Mouse (Mus musculus) CH12.LX (cell line): ENCODE data around the gene Pola2. TPM values are rescaled to one million over a fixed set of nuclear protein-coding genes. Genes with fewer than 3 reads are reported as not detected.

Experiments
- DNase-seq: peaks from one replicate; pipeline ENCODE4 v3.0.0-alpha.2; 2013; ENCODE audit errors: extremely low read depth
- H3K27ac ChIP-seq: 2 replicates; pipeline ENCODE4 v1.5.1; 2012; ENCODE audit warnings: low read depth, mild to moderate bottlenecking, control low read depth, moderate library complexity; ENCODE audit not compliant: insufficient read depth
- H3K27me3 ChIP-seq: replicated peaks from 2 replicates; pipeline ENCODE3; 2012; ENCODE audit warnings: inconsistent platforms
- H3K36me3 ChIP-seq, 2 experiments: replicated peaks in 1 of 2; 2 replicates each; pipeline versions ENCODE3 to v1.6.1; 2012; ENCODE audit warnings: inconsistent platforms in 1 of 2, low read length in 1 of 2, mild to moderate bottlenecking in 1 of 2, mixed read lengths in 1 of 2, moderate library complexity in 1 of 2; ENCODE audit not compliant: control insufficient read depth in 1 of 2, insufficient read depth in 1 of 2
- H3K4me1 ChIP-seq, 2 experiments: 2 replicates each; pipeline ENCODE4 v1.6.1; 2012; ENCODE audit warnings: inconsistent platforms in 1 of 2, moderate library complexity in 1 of 2; ENCODE audit not compliant: insufficient read depth in 2 of 2, control insufficient read depth in 1 of 2
- H3K4me2 ChIP-seq: 2 replicates; pipeline ENCODE4 v1.6.1; 2012; ENCODE audit warnings: low read depth, mild to moderate bottlenecking, control low read depth; ENCODE audit not compliant: poor library complexity, insufficient read depth, severe bottlenecking
- H3K4me3 ChIP-seq, 3 experiments: fragments of 150-350 bp in 1 of 3; sonication (generic) in 1 of 3; replicated peaks in 1 of 3; 2 replicates each; pipeline versions ENCODE3 to v1.5.1; 2011 to 2012; ENCODE audit warnings: low read depth in 2 of 3, low read length in 2 of 3, mild to moderate bottlenecking in 2 of 3, moderate library complexity in 2 of 3, control low read depth in 1 of 3, improper control_type of control experiment in 1 of 3, inconsistent platforms in 1 of 3, mixed read lengths in 1 of 3; ENCODE audit not compliant: poor library complexity in 1 of 3
- H3K79me2 ChIP-seq: replicated peaks from 2 replicates; pipeline ENCODE4 v1.6.1; 2012; ENCODE audit warnings: mild to moderate bottlenecking, moderate library complexity; ENCODE audit not compliant: control insufficient read depth, poor library complexity, insufficient read depth, severe bottlenecking; ENCODE audit errors: extremely low read depth
- H3K9ac ChIP-seq: 2 replicates; pipeline ENCODE4 v1.6.1; 2012; ENCODE audit warnings: low read depth, mild to moderate bottlenecking, control low read depth, moderate library complexity; ENCODE audit not compliant: insufficient read depth
- H3K9me3 ChIP-seq: replicated peaks from 2 replicates; pipeline ENCODE3; 2012; ENCODE audit warnings: low read length, inconsistent platforms, mixed read lengths
- E2F4 ChIP-seq: IDR thresholded peaks from 2 replicates; pipeline ENCODE4 v1.6.1; 2011; ENCODE audit warnings: low read depth, low read length, improper control_type of control experiment; ENCODE audit not compliant: insufficient replicate concordance
- ELF1 ChIP-seq: IDR thresholded peaks from 2 replicates; pipeline ENCODE4 v1.6.1; 2014; ENCODE audit warnings: low read depth, mild to moderate bottlenecking, inconsistent platforms, low read length, improper control_type of control experiment
- ETS1 ChIP-seq: conservative IDR thresholded peaks from 2 replicates; pipeline ENCODE4 v1.6.1; 2012; ENCODE audit warnings: low read depth, mild to moderate bottlenecking, inconsistent platforms, low read length, improper control_type of control experiment, moderate library complexity
- GABPA ChIP-seq: IDR thresholded peaks from 2 replicates; pipeline ENCODE4 v1.6.1; 2012; ENCODE audit warnings: low read depth, low read length, improper control_type of control experiment, inconsistent platforms; ENCODE audit not compliant: insufficient replicate concordance
- IRF4 ChIP-seq: IDR thresholded peaks from 2 replicates; pipeline ENCODE4 v1.6.1; 2014; ENCODE audit warnings: low read depth, mild to moderate bottlenecking, inconsistent platforms, low read length, improper control_type of control experiment
- JUN ChIP-seq: IDR thresholded peaks from 2 replicates; pipeline ENCODE4 v1.6.1; 2011; ENCODE audit warnings: low read depth, mild to moderate bottlenecking, low read length, improper control_type of control experiment, moderate library complexity; ENCODE audit not compliant: insufficient read depth
- JUND ChIP-seq: conservative IDR thresholded peaks from 2 replicates; pipeline ENCODE4 v1.6.1; 2011; ENCODE audit warnings: low read depth, low read length, improper control_type of control experiment
- MAFK ChIP-seq: IDR thresholded peaks from 2 replicates; pipeline ENCODE4 v1.6.1; 2011; ENCODE audit warnings: low read length, improper control_type of control experiment; ENCODE audit not compliant: insufficient replicate concordance
- MAX ChIP-seq: IDR thresholded peaks from 2 replicates; pipeline ENCODE4 v1.6.1; 2011; ENCODE audit warnings: low read length, improper control_type of control experiment
- MEF2A ChIP-seq: IDR thresholded peaks from 2 replicates; pipeline ENCODE4 v1.6.1; 2014; ENCODE audit warnings: low read depth, mild to moderate bottlenecking, inconsistent platforms, low read length, improper control_type of control experiment, borderline replicate concordance
- MXI1 ChIP-seq: IDR thresholded peaks from 2 replicates; pipeline ENCODE4 v1.6.1; 2011; ENCODE audit warnings: mild to moderate bottlenecking, low read depth, low read length, improper control_type of control experiment
- MYC ChIP-seq: IDR thresholded peaks from 2 replicates; pipeline ENCODE4 v1.6.1; 2011; ENCODE audit warnings: low read depth, mild to moderate bottlenecking, improper control_type of control experiment, low read length
- NELFE ChIP-seq: IDR thresholded peaks from 2 replicates; pipeline ENCODE4 v1.6.1; 2011; ENCODE audit warnings: low read depth, low read length, improper control_type of control experiment
- NRF1 ChIP-seq: IDR thresholded peaks from 2 replicates; pipeline ENCODE4 v1.6.1; 2014; ENCODE audit warnings: low read depth, mild to moderate bottlenecking, inconsistent platforms, low read length, improper control_type of control experiment, moderate library complexity
- POLR2AphosphoS2 ChIP-seq: IDR thresholded peaks from 2 replicates; pipeline ENCODE4 v1.6.1; 2011; ENCODE audit warnings: low read depth, low read length, improper control_type of control experiment
- RCOR1 ChIP-seq: conservative IDR thresholded peaks from 2 replicates; pipeline ENCODE4 v1.6.1; 2012; ENCODE audit warnings: low read depth, mild to moderate bottlenecking, inconsistent platforms, low read length, improper control_type of control experiment
- SMC3 ChIP-seq: IDR thresholded peaks from 2 replicates; pipeline ENCODE4 v1.6.1; 2011; ENCODE audit warnings: low read depth, low read length, improper control_type of control experiment
- TBP ChIP-seq: conservative IDR thresholded peaks from 2 replicates; pipeline ENCODE4 v1.6.1; 2011; ENCODE audit warnings: low read depth, low read length, improper control_type of control experiment
- USF1 ChIP-seq: IDR thresholded peaks from 2 replicates; pipeline ENCODE4 v1.6.1; 2014; ENCODE audit warnings: low read depth, mild to moderate bottlenecking, inconsistent platforms, low read length, improper control_type of control experiment
- USF2 ChIP-seq: conservative IDR thresholded peaks from 2 replicates; pipeline ENCODE4 v1.6.1; 2011; ENCODE audit warnings: low read depth, low read length, improper control_type of control experiment
- ZC3H11A ChIP-seq: IDR thresholded peaks from 2 replicates; pipeline ENCODE4 v1.6.1; 2012; ENCODE audit warnings: low read depth, mild to moderate bottlenecking, inconsistent platforms, low read length, improper control_type of control experiment
- ZKSCAN1 ChIP-seq: IDR thresholded peaks from 2 replicates; pipeline ENCODE4 v1.6.1; 2012; ENCODE audit warnings: low read depth, inconsistent platforms, low read length, improper control_type of control experiment, borderline replicate concordance
- ZMIZ1 ChIP-seq: IDR thresholded peaks from 2 replicates; pipeline ENCODE4 v1.6.1; 2012; ENCODE audit warnings: low read depth, mild to moderate bottlenecking, inconsistent platforms, low read length, improper control_type of control experiment
- dilution Hi-C: fragments of 300-500 bp; cut with MboI; formaldehyde crosslinking; loops from 2 replicates; pipeline ENCODE4 v1.14.3; 2020; ENCODE audit warnings: low sequenced_read_pairs; ENCODE audit not compliant: extremely low pct_unique_long_range_greater_than_20kb, extremely low pct_ligation_motif_present
- in situ Hi-C: fragments of 300-500 bp; cut with MboI; formaldehyde crosslinking; loops from 3 replicates; pipeline ENCODE4 v1.14.3; 2019; ENCODE audit warnings: low sequenced_read_pairs, low pct_ligation_motif_present, low pct_unique_long_range_greater_than_20kb, mixed read lengths
- polyA plus RNA-seq: library from polyadenylated mRNA; unstranded; fragments of >175 nt; gene quantifications from 2 replicates; pipeline ENCODE4 v1.2.1, GENCODE M21; 2012; ENCODE audit warnings: low read depth; ENCODE audit not compliant: insufficient read length
- total RNA-seq, 2 experiments: library from RNA; depleted of rRNA; stranded (reverse); fragments of 300-350 nt in 1 of 2; fragments of >200 nt in 1 of 2; gene quantifications; 2 replicates each; pipeline ENCODE4 v1.2.3; 2012 to 2014

Pola2 gene
- total and polyA plus RNA-seq, 3 experiments = 60.3 to 91.4 (median 71.7) TPM

GRCm38 (mm10) chr19:5975676-5976075 is 11.7 kb upstream of the Pola2 start:
- no peak overlapping the region for H3K4me3 ChIP-seq
- TF ChIP-seq USF1 = no peak
- no peak for TF ChIP-seq USF2
- TF ChIP-seq JUN = no peak
- no peak for TF ChIP-seq JUND
- TF ChIP-seq RCOR1 = no peak
- TF ChIP-seq MXI1 = no peak
- TF ChIP-seq NELFE = no peak
- TF ChIP-seq MYC = no peak
- no peak for TF ChIP-seq POLR2AphosphoS2
- no peak for TF ChIP-seq MAFK
- no peak for TF ChIP-seq IRF4
- TF ChIP-seq SMC3 = no peak
- TF ChIP-seq, all 38 proteins: peak for 0
- dilution Hi-C loops (no loop called here), in situ Hi-C loops (no loop called here)
- Histone ChIP-seq H3K27me3 (no peaks in the 10 kb centered on the region), H3K9me3 (no peaks in the 10 kb centered on the region), H3K4me1 (peaks cover 0 to 13% of the 10 kb centered on the region in 2 experiments; a peak in 2 of 4 replicates), H3K9ac (no peak overlapping the region), H3K27ac (no peak overlapping the region), H3K4me2 (no peak overlapping the region), H3K36me3 (no peaks in the 10 kb centered on the region), H3K79me2 (no peaks in the 10 kb centered on the region)
- no peak for DNase-seq

GRCm38 (mm10) chr19:5975112-5975511 is 11.1 kb upstream of the Pola2 start:
- in situ Hi-C loops (no loop called here), dilution Hi-C loops (no loop called here)
- H3K9ac ChIP-seq = no peak overlapping the region
- H3K9me3 ChIP-seq = no peaks in the 10 kb centered on the region
- H3K4me2 ChIP-seq = no peak overlapping the region
- no peaks in the 10 kb centered on the region for H3K36me3 ChIP-seq
- no peaks in the 10 kb centered on the region for H3K79me2 ChIP-seq
- no peak overlapping the region for H3K4me3 ChIP-seq
- no peak overlapping the region for H3K27ac ChIP-seq
- TF ChIP-seq MXI1 (no peak), NRF1 (no peak), MEF2A (no peak), RCOR1 (no peak), USF2 (no peak), POLR2AphosphoS2 (no peak), TBP (no peak), SMC3 (no peak), E2F4 (no peak), ETS1 (no peak), GABPA (no peak), ZC3H11A (no peak), MAX (no peak), ZKSCAN1 (no peak), ZMIZ1 (no peak), MYC (no peak), ELF1 (no peak), USF1 (no peak)
- H3K27me3 ChIP-seq = no peaks in the 10 kb centered on the region
- H3K4me1 ChIP-seq = peaks cover 0 to 13% of the 10 kb centered on the region in 2 experiments; a peak in 2 of 4 replicates
- DNase-seq = no peak
